26 mouse cellular contexts compared by ENCODE assay signal in the genomic region with DNA sequence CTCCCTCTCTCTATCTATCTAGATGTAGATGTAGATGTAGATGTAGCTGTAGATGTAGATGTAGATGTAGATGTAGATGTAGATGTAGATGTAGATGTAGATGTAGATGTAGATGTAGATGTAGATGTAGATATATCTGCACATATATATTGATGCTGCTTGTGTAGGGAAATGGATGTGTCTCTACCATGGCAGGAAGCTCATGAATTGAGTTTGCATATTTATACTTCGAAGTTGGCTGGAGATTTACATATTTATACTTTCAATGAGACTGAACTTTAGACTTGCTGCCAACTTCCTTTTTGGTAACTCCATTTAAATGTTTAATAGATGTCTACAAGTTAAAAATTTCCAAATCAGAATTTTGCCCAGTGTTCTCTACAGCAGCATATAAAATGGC.
DNase-seq lines count a peak whose midpoint lies in the region; ATAC-seq lines count a peak whose summit lies in the region.
"Had no signal": no experiment of that assay in that cellular context is flagged by ENCODE, and none has a peak within 500 bp of the region (broad histone marks: within the 10 kb centered on the region; RNA-seq: fewer than 3 reads in every experiment).

No protein-coding gene starts in this region.

- H3K36me3 ChIP-seq in forebrain, embryonic 16.5 days (ENCODE audit: control insufficient read depth, insufficient read depth) = no peaks in the 10 kb centered on the region
- no peaks in the 10 kb centered on the region for H3K36me3 ChIP-seq in forebrain, embryonic 15.5 days
- H3K36me3 ChIP-seq: embryonic facial prominence, embryonic 13.5 days; embryonic facial prominence, embryonic 15.5 days; forebrain, embryonic 10.5 days; forebrain, embryonic 12.5 days; G1E had no signal

- H3K9me3 ChIP-seq in forebrain, embryonic 16.5 days (ENCODE audit: control insufficient read depth, low read length) = no peaks in the 10 kb centered on the region
- no peaks in the 10 kb centered on the region for H3K9me3 ChIP-seq in forebrain, embryonic 15.5 days
- H3K9me3 ChIP-seq: embryonic facial prominence, embryonic 13.5 days; embryonic facial prominence, embryonic 15.5 days; forebrain, embryonic 10.5 days; forebrain, embryonic 12.5 days; G1E had no signal

- no peak overlapping the region for H3K4me3 ChIP-seq in forebrain, embryonic 16.5 days (replicated peaks; ENCODE audit: low read length)
- H3K4me3 ChIP-seq in forebrain, embryonic 15.5 days = no peak overlapping the region
- H3K4me3 ChIP-seq: embryonic facial prominence, embryonic 13.5 days; embryonic facial prominence, embryonic 15.5 days; erythroblast, embryonic 14.5 days; forebrain, embryonic 10.5 days; forebrain, embryonic 12.5 days had no signal

- no peak overlapping the region for H3K4me2 ChIP-seq in forebrain, embryonic 16.5 days (ENCODE audit: low read length)
- no peak overlapping the region for H3K4me2 ChIP-seq in forebrain, embryonic 15.5 days (replicated peaks)
- H3K4me2 ChIP-seq: embryonic facial prominence, embryonic 13.5 days; embryonic facial prominence, embryonic 15.5 days; forebrain, embryonic 12.5 days had no signal

- WGBS in forebrain, embryonic 16.5 days = 51% methylated on average over 1 of the region's 1 CpGs
- WGBS in forebrain, embryonic 15.5 days = 76% methylated on average over 1 of the region's 1 CpGs

- H3K27ac ChIP-seq in forebrain, embryonic 16.5 days (ENCODE audit: low read length) = no peak overlapping the region
- no peak overlapping the region for H3K27ac ChIP-seq in forebrain, embryonic 15.5 days (replicated peaks)
- H3K27ac ChIP-seq: embryonic facial prominence, embryonic 13.5 days; embryonic facial prominence, embryonic 15.5 days; forebrain, embryonic 10.5 days; forebrain, embryonic 12.5 days had no signal

- no peak overlapping the region for H3K9ac ChIP-seq in forebrain, embryonic 16.5 days (replicated peaks; ENCODE audit: low read depth, low read length)
- no peak overlapping the region for H3K9ac ChIP-seq in forebrain, embryonic 15.5 days (replicated peaks)
- H3K9ac ChIP-seq: embryonic facial prominence, embryonic 13.5 days; embryonic facial prominence, embryonic 15.5 days; forebrain, embryonic 12.5 days had no signal

- H3K27me3 ChIP-seq in forebrain, embryonic 16.5 days (replicated peaks; ENCODE audit: control insufficient read depth, insufficient read depth, low read length) = no peaks in the 10 kb centered on the region
- no peaks in the 10 kb centered on the region for H3K27me3 ChIP-seq in forebrain, embryonic 15.5 days
- H3K27me3 ChIP-seq: CH12.LX; embryonic facial prominence, embryonic 13.5 days; embryonic facial prominence, embryonic 15.5 days; forebrain, embryonic 12.5 days; Patski had no signal

- peak; percentile 12 for DNase-seq in brain, adult 2 months (ENCODE audit: low read depth, low spot score)
- peak; percentile 12 for DNase-seq in telencephalon, adult 2 months (ENCODE audit: low read depth, low spot score)
- no peak for DNase-seq in left cerebral cortex, adult 18-20 months (ENCODE audit: low spot score in 2 of 2)
- DNase-seq: adrenal gland, adult 2 months; adrenal gland, postnatal 10 days; adrenal gland, postnatal 25 days; B cell, adult 2 months; cerebellum, adult 11 months; cerebellum, adult 18-20 months; cerebellum, adult 8-10 months; cerebellum, adult 9-11 months; cerebellum, postnatal 14 days; cerebellum, postnatal 36 days; embryo, embryonic 11 days had no signal

- peak; percentile 59; the same call in 1 of the 2 replicates for ATAC-seq in forebrain, embryonic 16.5 days
- ATAC-seq in forebrain, embryonic 15.5 days (replicated peaks) = no peak
- ATAC-seq: activated CD4-positive, CD25-positive, alpha-beta regulatory T cell, adult 4 months; CD4-positive, CD25-positive, alpha-beta regulatory T cell, adult 4 months; Patski had no signal

- H3K4me1 ChIP-seq in forebrain, embryonic 16.5 days (replicated peaks; ENCODE audit: control insufficient read depth, insufficient read depth, low read length) = no peaks in the 10 kb centered on the region
- no peaks in the 10 kb centered on the region for H3K4me1 ChIP-seq in forebrain, embryonic 15.5 days
- H3K4me1 ChIP-seq: embryonic facial prominence, embryonic 13.5 days; embryonic facial prominence, embryonic 15.5 days; forebrain, embryonic 10.5 days; forebrain, embryonic 12.5 days had no signal

Comparison
In these comparisons a context has a peak if more than half of its experiments do, and no peak if none do; other contexts are left out.
1. DNase-seq: peak in brain, adult 2 months (single experiment) and telencephalon, adult 2 months (single experiment); none in left cerebral cortex, adult 18-20 months (0 of 2).